Mouse (Mus musculus) ovary, adult 10 weeks (tissue): ENCODE measurements around the gene Rreb1. TPM values are rescaled to one million over a fixed set of nuclear protein-coding genes. Genes with fewer than 3 reads are reported as not detected.

Experiments
- polyA plus RNA-seq: library from polyadenylated mRNA; stranded (reverse); fragments of 350-450 nt; fragmentation: Illumina TruSeq; extraction: RNeasy Lipid Tissue Mini Kit (QIAGEN cat#74804); gene quantifications from one replicate; pipeline ENCODE4 v1.2.3, GENCODE M21; 2014

The Rreb1 gene
- polyA plus RNA-seq, result 18.1 TPM

DNA sequence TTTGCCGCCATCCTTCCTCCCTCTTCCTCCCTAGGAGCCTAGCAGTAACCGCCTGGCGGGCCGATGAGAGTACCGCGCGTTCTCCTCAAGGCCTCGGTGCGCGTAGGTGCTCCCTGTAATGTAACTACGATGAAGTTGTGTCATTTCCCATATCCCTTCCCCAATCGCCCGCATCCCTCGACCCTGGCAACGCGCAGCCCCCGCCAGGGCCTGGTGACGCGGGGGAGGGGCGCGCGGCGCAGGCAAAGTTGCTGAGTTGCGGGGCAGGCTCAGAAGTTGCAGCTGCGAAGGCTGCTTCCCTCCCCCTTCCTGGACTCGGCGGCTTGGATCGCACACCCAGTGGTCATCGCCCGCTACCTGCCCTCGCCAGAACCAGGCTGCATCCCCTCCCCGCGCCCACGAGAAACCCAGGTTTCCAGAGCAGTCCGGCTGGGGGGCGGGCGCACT is at the start of gene Rreb1:
TSS of gene Rreb1 (plus strand) at position 254 of the 447 bp plus-strand sequence.

DNA sequence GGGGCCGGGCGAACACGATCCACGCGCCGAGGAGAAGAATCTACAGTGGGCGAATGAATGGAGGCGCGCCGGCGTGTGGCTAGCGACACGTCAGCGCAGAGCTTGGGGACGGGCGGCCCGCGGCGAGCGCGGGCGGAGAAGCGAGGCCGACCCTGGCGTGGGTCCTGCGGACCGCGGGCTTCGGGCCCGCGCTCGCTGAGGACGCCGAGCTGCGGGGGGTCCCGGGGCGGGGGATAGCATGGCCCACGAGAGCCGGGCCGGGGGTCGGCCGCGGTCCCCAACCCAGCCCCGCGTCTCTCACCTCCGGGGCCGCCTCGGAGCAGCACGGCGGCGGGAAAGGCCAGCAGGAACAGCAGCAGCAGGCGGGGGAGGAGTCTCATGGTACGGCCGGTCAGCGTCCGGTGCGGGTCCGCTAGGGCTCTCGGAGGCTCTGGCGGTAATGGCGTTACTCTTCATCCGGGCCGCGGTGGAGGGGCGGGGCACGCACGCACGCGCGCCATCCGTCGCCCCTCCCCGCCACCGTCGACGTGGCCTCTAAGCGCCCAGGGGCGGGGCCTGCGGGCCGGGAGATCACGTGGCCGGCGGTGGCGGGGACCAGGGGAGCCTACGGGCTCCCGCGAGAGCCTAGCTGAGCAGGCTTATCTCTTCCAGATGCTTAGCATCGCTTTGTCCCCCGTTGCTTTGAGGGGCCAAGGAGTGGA is 215.7 kb downstream of the Rreb1 start, which contains the start of gene Ssr1:
TSS of gene Ssr1 (minus strand) at position 514 of the 701 bp plus-strand sequence.

Other genes with a start within 250 kb of the Rreb1 start
- 532 TPM for gene Ssr1, start 215.8 kb downstream of the Rreb1 start, polyA plus RNA-seq